Mouse (Mus musculus) liver, postnatal 0 days (tissue): ENCODE results near the gene Kifc3.

ENCODE experiments used
- CTCF ChIP-seq: sonication (generic); IDR thresholded peaks from 2 replicates; pipeline ENCODE4 v1.5.1; 2016; ENCODE audit warnings: antibody characterized with exemption, low read depth
- EP300 ChIP-seq: IDR thresholded peaks from 2 replicates; pipeline ENCODE4 v1.6.1; 2016; ENCODE audit warnings: antibody characterized with exemption, low read depth, mild to moderate bottlenecking

GRCm38 (mm10) chr8:95242826-95243571 is 40.4 kb upstream of the Kifc3 start:
- TF ChIP-seq CTCF (no peak), EP300 (no peak)
